Mouse (Mus musculus) liver, postnatal 0 days (tissue): ENCODE results near the gene Zcchc17.

Experiments
- CTCF ChIP-seq: sonication (generic); IDR thresholded peaks from 2 replicates; pipeline ENCODE4 v1.5.1; 2016; ENCODE audit warnings: antibody characterized with exemption, low read depth
- EP300 ChIP-seq: IDR thresholded peaks from 2 replicates; pipeline ENCODE4 v1.6.1; 2016; ENCODE audit warnings: antibody characterized with exemption, low read depth, mild to moderate bottlenecking

DNA sequence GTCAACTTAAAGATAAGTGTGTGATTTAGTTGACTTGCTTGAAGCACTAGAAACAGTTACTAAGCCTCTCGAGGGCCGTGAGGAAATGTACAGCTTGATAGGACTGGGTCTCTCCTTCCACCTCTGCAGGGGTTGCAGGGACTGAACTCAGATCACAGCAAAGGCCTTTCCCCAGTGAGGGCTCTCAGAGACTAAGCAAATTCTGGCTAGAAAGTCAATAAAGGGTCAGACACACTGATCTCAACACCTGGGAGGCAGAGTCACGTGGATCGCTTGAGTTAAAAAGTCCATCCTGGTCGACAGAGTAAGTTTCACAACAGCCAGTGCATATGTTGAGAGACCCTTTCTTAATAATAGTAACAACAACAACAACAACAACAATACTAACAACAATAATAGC, 23.9 kb downstream of the Zcchc17 start:
- TF ChIP-seq CTCF = no peak
- no peak for TF ChIP-seq EP300
